Comparison of ENCODE assay signal across 22 mouse cellular contexts in genomic region chr5:90245416-90245815, GRCm38 (mm10). TPM values are rescaled to one million over a fixed set of nuclear protein-coding genes. Genes with fewer than 3 reads are reported as not detected.
DNase-seq lines count a peak whose midpoint lies in the region; ATAC-seq and TF ChIP-seq lines count a peak whose summit lies in the region.
"Had no signal": no experiment of that assay in that cellular context is flagged by ENCODE, and none has a peak within 500 bp of the region (broad histone marks: within the 10 kb centered on the region; RNA-seq: fewer than 3 reads in every experiment).

No protein-coding gene starts in this region.

- no peaks in the 10 kb centered on the region; the same call in 1 of the 2 replicates for H3K9me3 ChIP-seq in ES-Bruce4 (replicated peaks; ENCODE audit: control insufficient read depth, insufficient read depth, low read length, poor library complexity, severe bottlenecking)
- H3K9me3 ChIP-seq in ES-E14 (ENCODE audit: control insufficient read depth, insufficient read depth, low read depth, low read length): no peaks in the 10 kb centered on the region
- H3K9me3 ChIP-seq: embryonic facial prominence, embryonic 10.5 days; embryonic facial prominence, embryonic 12.5 days had no signal

- peak overlapping the region; percentile 52; the same call in 1 of the 2 replicates for H3K9ac ChIP-seq in ES-Bruce4 (ENCODE audit: low read depth, poor library complexity, severe bottlenecking)
- H3K9ac ChIP-seq in ES-E14 (ENCODE audit: insufficient read depth, low read depth, low read length, poor library complexity, severe bottlenecking): no peak overlapping the region
- H3K9ac ChIP-seq: embryonic facial prominence, embryonic 12.5 days had no signal

- in situ Hi-C loops in ES-E14 (cut with MboI; ENCODE audit: low sequenced_read_pairs in 2 of 2, unreplicated experiment in 2 of 2): no loop called here

- no peak for TF ChIP-seq EP300 in ES-Bruce4 (IDR thresholded peaks at IDR 0.05; ENCODE audit: insufficient read depth, low read depth, low read length)

- TF ChIP-seq CTCF in ES-Bruce4 (IDR thresholded peaks at IDR 0.05; ENCODE audit: low read depth, low read length): no peak

- TF ChIP-seq POLR2A in ES-Bruce4 (IDR thresholded peaks at IDR 0.05; ENCODE audit: insufficient read depth, low read length): no peak

- H3K27me3 ChIP-seq in ES-Bruce4 (ENCODE audit: control insufficient read depth, insufficient read depth, low read length, poor library complexity, severe bottlenecking): no peaks in the 10 kb centered on the region
- H3K27me3 ChIP-seq: CH12.LX; embryonic facial prominence, embryonic 12.5 days; Patski had no signal

- ATAC-seq in monocyte, adult 5-6 weeks (replicated peaks; ENCODE audit: insufficient number of reproducible peaks, low FRiP score, low TSS enrichment, poor library complexity, severe bottlenecking): no peak
- ATAC-seq: activated CD4-positive, CD25-positive, alpha-beta regulatory T cell, adult 4 months; CD4-positive, CD25-positive, alpha-beta regulatory T cell, adult 4 months; forebrain, embryonic 14.5 days; forebrain, embryonic 16.5 days; Patski had no signal

- H3K4me1 ChIP-seq in ES-Bruce4 (ENCODE audit: control insufficient read depth, insufficient read depth, low read length): no peaks in the 10 kb centered on the region
- peaks cover 0 to 5% of the 10 kb centered on the region in 2 experiments; a peak in 1 of 4 replicates for H3K4me1 ChIP-seq in ES-E14 (ENCODE audit: control insufficient read depth in 2 of 2, insufficient read depth in 2 of 2, low read length in 2 of 2, poor library complexity in 1 of 2)
- H3K4me1 ChIP-seq: embryonic facial prominence, embryonic 10.5 days; embryonic facial prominence, embryonic 12.5 days had no signal

- DNase-seq in ES-E14 (ENCODE audit: low read depth, low spot score): peak; percentile 26
- peak; percentile 84 for DNase-seq in ZHBTc4 (ENCODE audit: low read depth, low spot score)
- DNase-seq in thymus, adult 18-20 months: no peak
- DNase-seq: adrenal gland, adult 8-10 months; adrenal gland, postnatal 14 days; adrenal gland, postnatal 36 days; B cell, adult 2 months; cerebellum, adult 11-12 months; cerebellum, adult 2 months; cerebellum, adult 9-10 months; cerebellum, postnatal 10 days; cerebellum, postnatal 25 days had no signal

- peak overlapping the region; percentile 61 for H3K27ac ChIP-seq in ES-Bruce4 (ENCODE audit: insufficient read depth, low read length)
- peak overlapping the region; percentile 74; the same call in 1 of the 2 replicates for H3K27ac ChIP-seq in ES-E14 (ENCODE audit: insufficient read depth, low read depth, low read length, poor library complexity, severe bottlenecking)
- H3K27ac ChIP-seq: embryonic facial prominence, embryonic 10.5 days; embryonic facial prominence, embryonic 12.5 days had no signal

- peaks cover 40% of the 10 kb centered on the region for H3K36me3 ChIP-seq in ES-Bruce4 (ENCODE audit: control insufficient read depth, insufficient read depth, low read length, poor library complexity, severe bottlenecking)
- peaks cover 31% of the 10 kb centered on the region for H3K36me3 ChIP-seq in ES-E14 (ENCODE audit: control insufficient read depth, insufficient read depth, low read length, poor library complexity, severe bottlenecking)

- H3K4me3 ChIP-seq in ES-Bruce4 (ENCODE audit: low read depth, low read length): no peak overlapping the region
- no peak overlapping the region for H3K4me3 ChIP-seq in ES-E14 (ENCODE audit: insufficient read depth in 1 of 2, low read depth in 1 of 2, low read length in 2 of 2, poor library complexity in 1 of 2, severe bottlenecking in 1 of 2)
- H3K4me3 ChIP-seq: embryonic facial prominence, embryonic 10.5 days; embryonic facial prominence, embryonic 12.5 days had no signal

TF ChIP-seq in ES-E14, 5 proteins besides CTCF, POLR2A, EP300 and RAD21:
- TF ChIP-seq CHD2 (IDR thresholded peaks at IDR 0.05; ENCODE audit: low read depth, low read length): no peak
- TF ChIP-seq ZC3H11A (IDR thresholded peaks at IDR 0.05; ENCODE audit: borderline replicate concordance, low read depth, low read length): no peak
- no peak for TF ChIP-seq MAFK (IDR thresholded peaks at IDR 0.05; ENCODE audit: insufficient read depth, low read depth, low read length)
- TF ChIP-seq HCFC1 (IDR thresholded peaks at IDR 0.05; ENCODE audit: borderline replicate concordance, insufficient read depth, low read length): no peak
- TF ChIP-seq ZNF384 (IDR thresholded peaks at IDR 0.05; ENCODE audit: low read depth, low read length): no peak
TF ChIP-seq in ES-E14: peak in this region for 0.

RNA-seq across cellular contexts. Expression of gene Cox18, which starts 21.6 kb away (rescaled TPM):
- polyA plus RNA-seq in ES-Bruce4 (2011; ENCODE audit: insufficient read depth, insufficient read length, low read depth, missing spikeins): 33.3 and 36.3 TPM in 2 replicates
- total RNA-seq in ES-E14 (2012; rRNA removed): 38.1 and 46.4 TPM in 2 replicates
- total RNA-seq in monocyte, adult 5-6 weeks (2017): 5.8 to 8.4 TPM (median 7.0 TPM) in 3 replicates

Comparison
In these comparisons a context has a peak if more than half of its experiments do, and no peak if none do; other contexts are left out.
1. DNase-seq: peak in ES-E14 (single experiment) and ZHBTc4 (single experiment); none in thymus, adult 18-20 months (0 of 2).